Comparison of ENCODE assay signal across 17 mouse cellular contexts in the genomic region with DNA sequence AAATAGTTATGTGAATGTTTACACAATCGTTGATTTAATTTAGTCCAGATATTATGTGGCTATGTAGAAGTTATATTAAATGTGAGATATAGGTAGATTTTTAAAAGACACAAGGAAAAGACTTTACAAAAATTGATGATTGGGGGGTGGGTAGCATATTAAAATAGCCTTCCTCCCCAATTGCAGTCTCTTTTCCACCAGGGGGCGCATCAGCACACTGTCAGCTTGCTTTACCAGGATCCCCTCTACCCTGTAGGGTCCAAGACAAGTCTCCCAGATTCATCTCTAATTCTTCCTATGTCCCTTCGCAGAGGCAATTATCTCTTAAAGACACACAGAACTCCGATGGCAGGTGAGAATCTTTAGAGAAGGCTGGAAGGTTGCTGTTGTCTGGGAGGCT. TPM values are rescaled to one million over a fixed set of nuclear protein-coding genes. Genes with fewer than 3 reads are reported as not detected.
DNase-seq lines count a peak whose midpoint lies in the region; ATAC-seq and TF ChIP-seq lines count a peak whose summit lies in the region.
"Not testable (repeated sequence)": the region's sequence is repeated elsewhere in the genome, so short reads cannot be mapped to it uniquely, and the experiment has no call there.
"Had no signal": no experiment of that assay in that cellular context is flagged by ENCODE, and none has a peak within 500 bp of the region (broad histone marks: within the 10 kb centered on the region; RNA-seq: fewer than 3 reads in every experiment).

No protein-coding gene starts in this region.

- H3K4me2 ChIP-seq in intestine, postnatal 0 days (replicated peaks; ENCODE audit: low read depth): not testable (repeated sequence)

- TF ChIP-seq RAD21 in MEL (IDR thresholded peaks at IDR 0.05; ENCODE audit: low read depth, low read length): not testable (repeated sequence)

- DNase-seq in 3T3-L1 (ENCODE audit: low read depth, low spot score): peak; percentile 12
- not testable (repeated sequence) for DNase-seq in MEL (ENCODE audit: low read depth, low spot score); cerebellum, adult 2 months; liver, adult 2 months (ENCODE audit: extremely low read depth, low read depth, low spot score)

- not testable (repeated sequence) for H3K9ac ChIP-seq in MEL (ENCODE audit: control insufficient read depth, low read depth, low read length, poor library complexity, severe bottlenecking); intestine, postnatal 0 days (ENCODE audit: low read depth, low read length); liver, adult 2 months (ENCODE audit: low read depth, low read length)

- not testable (repeated sequence) for H3K79me2 ChIP-seq in MEL (ENCODE audit: control insufficient read depth, insufficient read depth, low read length, poor library complexity); liver, adult 2 months (ENCODE audit: control insufficient read depth, insufficient read depth, low read length)

- H3K4me1 ChIP-seq in MEL (ENCODE audit: control insufficient read depth in 1 of 2, insufficient read depth in 2 of 2, low read length in 2 of 2); cerebellum, adult 2 months (ENCODE audit: control insufficient read depth, insufficient read depth, low read length); intestine, postnatal 0 days (replicated peaks; ENCODE audit: control insufficient read depth, insufficient read depth, low read length); liver, adult 2 months (ENCODE audit: control insufficient read depth, insufficient read depth, low read length); testis, adult 2 months (ENCODE audit: control insufficient read depth, insufficient read depth, low read length): not testable (repeated sequence)

- WGBS in cerebellum, adult 2 months: 51% methylated on average over 4 of the region's 4 CpGs
- 29% methylated on average over 4 of the region's 4 CpGs for WGBS in intestine, postnatal 0 days
- WGBS in liver, adult 2 months: 33% methylated on average over 4 of the region's 4 CpGs

- not testable (repeated sequence) for TF ChIP-seq EP300 in MEL (IDR thresholded peaks at IDR 0.05; ENCODE audit: low read depth in 1 of 2, low read length in 2 of 2)

- peak in 2 of 3 experiments; percentile 0 to 10; a peak in 1 of 6 replicates for TF ChIP-seq CTCF in MEL (IDR thresholded peaks at IDR 0.05 in 2 of 3, conservative IDR thresholded peaks at IDR 0.05 in 1 of 3; ENCODE audit: control insufficient read depth in 1 of 3, insufficient read depth in 1 of 3, low read depth in 2 of 3, low read length in 3 of 3, poor library complexity in 1 of 3, severe bottlenecking in 1 of 3)
- TF ChIP-seq CTCF in cerebellum, adult 2 months (IDR thresholded peaks at IDR 0.05; ENCODE audit: borderline replicate concordance, insufficient read depth, low read depth, low read length): peak; percentile 15; the same call in 1 of the 2 replicates
- TF ChIP-seq CTCF in intestine, postnatal 0 days (IDR thresholded peaks at IDR 0.05; ENCODE audit: low read depth): peak; percentile 64
- peak; percentile 53; the same call in 1 of the 2 replicates for TF ChIP-seq CTCF in liver, adult 2 months (IDR thresholded peaks at IDR 0.05; ENCODE audit: low read depth, low read length)
- TF ChIP-seq CTCF in testis, adult 2 months (IDR thresholded peaks at IDR 0.05; ENCODE audit: control insufficient read depth, insufficient read depth, insufficient replicate concordance, low read depth, low read length): peak; percentile 19; the same call in 1 of the 2 replicates

- H3K4me3 ChIP-seq in MEL (ENCODE audit: control insufficient read depth in 1 of 2, insufficient read depth in 1 of 2, low read depth in 2 of 2, low read length in 2 of 2); cerebellum, adult 2 months (replicated peaks; ENCODE audit: insufficient read depth, low read depth, low read length); intestine, postnatal 0 days (ENCODE audit: low read depth, low read length); liver, adult 2 months (ENCODE audit: insufficient read depth, low read depth, low read length); testis, adult 2 months (ENCODE audit: control insufficient read depth, low read depth, low read length): not testable (repeated sequence)

- not testable (repeated sequence) for H3K36me3 ChIP-seq in MEL (ENCODE audit: control insufficient read depth in 1 of 2, insufficient read depth in 2 of 2, low read length in 2 of 2); intestine, postnatal 0 days (ENCODE audit: control insufficient read depth, insufficient read depth); liver, adult 2 months (ENCODE audit: control insufficient read depth, insufficient read depth, low read length); testis, adult 2 months (ENCODE audit: control insufficient read depth, insufficient read depth, low read length)

- H3K27ac ChIP-seq in MEL (ENCODE audit: control insufficient read depth, low read depth, low read length); cerebellum, adult 2 months (ENCODE audit: insufficient read depth, low read length); intestine, postnatal 0 days (ENCODE audit: low read depth, low read length); liver, adult 2 months (replicated peaks; ENCODE audit: insufficient read depth, low read depth, low read length); testis, adult 2 months (ENCODE audit: control insufficient read depth, insufficient read depth, low read depth, low read length): not testable (repeated sequence)

- TF ChIP-seq POLR2A in MEL (IDR thresholded peaks at IDR 0.05; ENCODE audit: control insufficient read depth in 1 of 2, insufficient read depth in 1 of 2, low read depth in 1 of 2, low read length in 2 of 2, poor library complexity in 1 of 2); cerebellum, adult 2 months (IDR thresholded peaks at IDR 0.05; ENCODE audit: borderline replicate concordance, insufficient read depth, low read length); liver, adult 2 months (IDR thresholded peaks at IDR 0.05; ENCODE audit: extremely low read depth, insufficient read depth, low read length); testis, adult 2 months (IDR thresholded peaks at IDR 0.05; ENCODE audit: control insufficient read depth, low read depth, low read length): not testable (repeated sequence)

- H3K27me3 ChIP-seq in MEL (ENCODE audit: control insufficient read depth in 1 of 2, insufficient read depth in 2 of 2, low read length in 2 of 2); cerebellum, adult 2 months (ENCODE audit: control insufficient read depth, insufficient read depth, low read length); intestine, postnatal 0 days (replicated peaks; ENCODE audit: control insufficient read depth, insufficient read depth, low read length); liver, adult 2 months (ENCODE audit: control insufficient read depth, insufficient read depth, low read length); testis, adult 2 months (ENCODE audit: control insufficient read depth, insufficient read depth, low read length): not testable (repeated sequence)

- not testable (repeated sequence) for H3K9me3 ChIP-seq in MEL (replicated peaks; ENCODE audit: insufficient read depth, low read length); intestine, postnatal 0 days (ENCODE audit: control insufficient read depth)

- ATAC-seq in granulocyte monocyte progenitor cell, adult 5-6 weeks (replicated peaks; ENCODE audit: poor library complexity, severe bottlenecking): peak; percentile 52; the same call in 1 of the 2 replicates
- ATAC-seq in intestine, postnatal 0 days: not testable (repeated sequence)
- ATAC-seq in megakaryocyte progenitor cell, adult 5-6 weeks (replicated peaks; ENCODE audit: poor library complexity): peak; percentile 58; the same call in 1 of the 2 replicates

RNA-seq across cellular contexts. Expression of gene Insc, which starts 11.8 kb away (rescaled TPM):
- total RNA-seq in MEL (2012; rRNA removed): not detected in 2 replicates
- not detected for polyA plus RNA-seq in MEL (2012; ENCODE audit: insufficient read depth in 1 of 2, insufficient read length in 2 of 2, low read depth in 1 of 2, low replicate concordance in 2 of 2, missing spikeins in 1 of 2)
- polyA plus RNA-seq in cerebellum, adult 2 months (2012; rRNA removed): 8.8 and 13.1 TPM in 2 replicates
- total RNA-seq in granulocyte monocyte progenitor cell, adult 5-6 weeks (2014; fragmentation: Nextera tagmentation): not detected in 2 replicates
- total RNA-seq in granulocyte monocyte progenitor cell, adult 5-6 weeks (2017): not detected in 2 replicates
- 8.3 and 9.9 TPM in 2 replicates for polyA plus RNA-seq in intestine, postnatal 0 days (2015; fragmentation: Nextera tagmentation; extraction: Ambion mirVana)
- 14.3 and 37.1 TPM in 2 replicates for total RNA-seq in liver, adult 2 months (2014; rRNA removed)
- polyA plus RNA-seq in liver, adult 2 months (2012; rRNA removed): 31.2 and 49.5 TPM in 2 replicates
- total RNA-seq in megakaryocyte progenitor cell, adult 5-6 weeks (2015): not detected in 2 replicates
- total RNA-seq in megakaryocyte progenitor cell, adult 5-6 weeks (2017): not detected in 2 replicates
- polyA plus RNA-seq in testis, adult 2 months (2012; rRNA removed): 2.1 and 4.1 TPM in 2 replicates
- total RNA-seq: monocyte, adult 5-6 weeks had no signal
- polyA plus RNA-seq: inflammation-experienced regulatory T-cells, adult 6 months had no signal

RNA-seq across cellular contexts. Expression of gene Calcb, which starts 13.3 kb away (rescaled TPM):
- not detected in 2 replicates for total RNA-seq in MEL (2012; rRNA removed)
- not detected for polyA plus RNA-seq in MEL (2012; ENCODE audit: insufficient read depth in 1 of 2, insufficient read length in 2 of 2, low read depth in 1 of 2, low replicate concordance in 2 of 2, missing spikeins in 1 of 2)
- 3.8 and 4.5 TPM in 2 replicates for polyA plus RNA-seq in cerebellum, adult 2 months (2012; rRNA removed)
- total RNA-seq in granulocyte monocyte progenitor cell, adult 5-6 weeks (2014; fragmentation: Nextera tagmentation): not detected in 2 replicates
- total RNA-seq in granulocyte monocyte progenitor cell, adult 5-6 weeks (2017): not detected in 2 replicates
- 12.9 and 15.7 TPM in 2 replicates for polyA plus RNA-seq in intestine, postnatal 0 days (2015; fragmentation: Nextera tagmentation; extraction: Ambion mirVana)
- not detected in 2 replicates for total RNA-seq in liver, adult 2 months (2014; rRNA removed)
- not detected in 2 replicates for polyA plus RNA-seq in liver, adult 2 months (2012; rRNA removed)
- total RNA-seq in megakaryocyte progenitor cell, adult 5-6 weeks (2015): not detected in 2 replicates
- total RNA-seq in megakaryocyte progenitor cell, adult 5-6 weeks (2017): not detected in 2 replicates
- polyA plus RNA-seq in testis, adult 2 months (2012; rRNA removed): not detected in 2 replicates
- total RNA-seq: adrenal gland, postnatal 25 days; gastrocnemius, postnatal 25 days; monocyte, adult 5-6 weeks had no signal
- polyA plus RNA-seq: forebrain, embryonic 14.5 days; heart, embryonic 10.5 days; hindbrain, embryonic 11.5 days; inflammation-experienced regulatory T-cells, adult 6 months; liver, embryonic 15.5 days; midbrain, embryonic 10.5 days had no signal

Comparison
In these comparisons a context has a peak if more than half of its experiments do, and no peak if none do; other contexts are left out.
1. CTCF ChIP-seq: peak in every context shown above with its lines; median percentile 64 in intestine, postnatal 0 days; 53 in liver, adult 2 months; 19 in testis, adult 2 months; 15 in cerebellum, adult 2 months; 5 in MEL.